Mouse (Mus musculus): Measurements from ENCODE around the gene Zcchc7. TPM values are rescaled to one million over a fixed set of nuclear protein-coding genes. Genes with fewer than 3 reads are reported as not detected.

The Zcchc7 gene
- polyA plus RNA-seq, 1 experiment from 2014 or later = 44.4 TPM

- WGBS = 49% methylated on average over 5 of the region's 5 CpGs
- H3K27ac ChIP-seq (ENCODE audit: low read length) = no peak overlapping the region
- no peaks in the 10 kb centered on the region for H3K27me3 ChIP-seq (replicated peaks; ENCODE audit: control insufficient read depth, insufficient read depth, low read length)
- peaks cover 8% of the 10 kb centered on the region for H3K4me1 ChIP-seq (replicated peaks; ENCODE audit: control insufficient read depth, insufficient read depth, low read length)
- no peaks in the 10 kb centered on the region for H3K9me3 ChIP-seq (ENCODE audit: control insufficient read depth, low read length)
- no peaks in the 10 kb centered on the region for H3K36me3 ChIP-seq (ENCODE audit: control insufficient read depth, insufficient read depth)
- H3K9ac ChIP-seq (replicated peaks; ENCODE audit: low read depth, low read length) = no peak overlapping the region
- ATAC-seq = no peak
- no peak overlapping the region for H3K4me3 ChIP-seq (replicated peaks; ENCODE audit: low read length)
- no peak overlapping the region for H3K4me2 ChIP-seq (ENCODE audit: low read length)
Observed at GRCm38 (mm10) chr4:44920831-44921230, 165.2 kb downstream of the Zcchc7 start.

DNA sequence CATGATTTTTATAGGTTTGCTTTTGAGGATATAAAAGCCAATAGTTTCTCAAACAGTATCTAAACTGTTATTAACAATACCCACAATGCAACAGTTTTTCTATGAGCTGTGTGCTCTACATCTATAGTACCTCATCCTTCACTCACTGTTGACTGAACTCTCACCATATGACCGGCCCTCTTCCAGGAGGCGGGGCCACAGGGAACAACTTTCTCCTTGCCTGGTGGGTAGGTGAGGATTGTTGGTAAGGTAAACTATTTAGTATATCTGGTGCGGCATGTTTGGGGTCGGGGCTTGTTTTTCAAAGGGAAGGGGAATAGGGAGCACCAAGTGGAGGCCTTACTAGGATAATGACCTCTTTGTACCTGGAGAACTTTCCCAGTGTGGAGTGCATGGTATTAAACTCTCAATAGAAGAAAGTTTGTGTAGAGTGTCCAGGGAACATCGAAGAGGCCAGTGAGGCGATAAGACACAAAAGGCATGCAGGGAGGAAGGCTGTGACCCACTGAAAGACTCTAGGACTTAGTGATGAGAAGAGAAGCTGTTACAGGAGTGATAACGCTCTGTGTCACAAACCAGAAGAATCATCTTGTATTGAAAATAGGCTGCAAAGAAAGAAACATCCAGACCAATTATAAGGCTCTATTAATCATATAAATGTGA is 166.9 kb downstream of the Zcchc7 start:
- H3K9me3 ChIP-seq (ENCODE audit: control insufficient read depth, low read length) = no peaks in the 10 kb centered on the region
- H3K27me3 ChIP-seq (replicated peaks; ENCODE audit: control insufficient read depth, insufficient read depth, low read length) = no peaks in the 10 kb centered on the region
- no peak overlapping the region for H3K4me3 ChIP-seq (replicated peaks; ENCODE audit: low read length)
- ATAC-seq = no peak
- no peak overlapping the region for H3K4me2 ChIP-seq (ENCODE audit: low read length)
- no peak overlapping the region for H3K9ac ChIP-seq (replicated peaks; ENCODE audit: low read depth, low read length)
- H3K27ac ChIP-seq (ENCODE audit: low read length) = no peak overlapping the region
- peaks cover 4% of the 10 kb centered on the region for H3K4me1 ChIP-seq (replicated peaks; ENCODE audit: control insufficient read depth, insufficient read depth, low read length)
- H3K36me3 ChIP-seq (ENCODE audit: control insufficient read depth, insufficient read depth) = peaks cover 3% of the 10 kb centered on the region; the same call in 1 of the 2 replicates
- 93% methylated on average over 7 of the region's 7 CpGs for WGBS

- WGBS = 93% methylated on average over 5 of the region's 5 CpGs
- H3K27ac ChIP-seq (ENCODE audit: low read length) = no peak overlapping the region
- H3K27me3 ChIP-seq (replicated peaks; ENCODE audit: control insufficient read depth, insufficient read depth, low read length) = no peaks in the 10 kb centered on the region
- H3K9me3 ChIP-seq (ENCODE audit: control insufficient read depth, low read length) = no peaks in the 10 kb centered on the region
- H3K9ac ChIP-seq (replicated peaks; ENCODE audit: low read depth, low read length) = no peak overlapping the region
- no peak for ATAC-seq
- no peaks in the 10 kb centered on the region; the same call in 1 of the 2 replicates for H3K4me1 ChIP-seq (replicated peaks; ENCODE audit: control insufficient read depth, insufficient read depth, low read length)
- peaks cover 3% of the 10 kb centered on the region; the same call in 1 of the 2 replicates for H3K36me3 ChIP-seq (ENCODE audit: control insufficient read depth, insufficient read depth)
- no peak overlapping the region for H3K4me2 ChIP-seq (ENCODE audit: low read length)
- H3K4me3 ChIP-seq (replicated peaks; ENCODE audit: low read length) = no peak overlapping the region
Observed at GRCm38 (mm10) chr4:44923129-44923481, 167.4 kb downstream of the Zcchc7 start.

- H3K4me3 ChIP-seq (replicated peaks; ENCODE audit: low read length) = no peak overlapping the region
- no peaks in the 10 kb centered on the region for H3K9me3 ChIP-seq (ENCODE audit: control insufficient read depth, low read length)
- H3K4me2 ChIP-seq (ENCODE audit: low read length) = no peak overlapping the region
- no peak overlapping the region for H3K9ac ChIP-seq (replicated peaks; ENCODE audit: low read depth, low read length)
- no peak for ATAC-seq
- no peaks in the 10 kb centered on the region for H3K4me1 ChIP-seq (replicated peaks; ENCODE audit: control insufficient read depth, insufficient read depth, low read length)
- 91% methylated on average over 2 of the region's 2 CpGs for WGBS
- H3K27me3 ChIP-seq (replicated peaks; ENCODE audit: control insufficient read depth, insufficient read depth, low read length) = no peaks in the 10 kb centered on the region
- H3K36me3 ChIP-seq (ENCODE audit: control insufficient read depth, insufficient read depth) = peaks cover 9% of the 10 kb centered on the region; the same call in 1 of the 2 replicates
- no peak overlapping the region for H3K27ac ChIP-seq (ENCODE audit: low read length)
Observed at GRCm38 (mm10) chr4:44927934-44928333, 172.3 kb downstream of the Zcchc7 start.

DNA sequence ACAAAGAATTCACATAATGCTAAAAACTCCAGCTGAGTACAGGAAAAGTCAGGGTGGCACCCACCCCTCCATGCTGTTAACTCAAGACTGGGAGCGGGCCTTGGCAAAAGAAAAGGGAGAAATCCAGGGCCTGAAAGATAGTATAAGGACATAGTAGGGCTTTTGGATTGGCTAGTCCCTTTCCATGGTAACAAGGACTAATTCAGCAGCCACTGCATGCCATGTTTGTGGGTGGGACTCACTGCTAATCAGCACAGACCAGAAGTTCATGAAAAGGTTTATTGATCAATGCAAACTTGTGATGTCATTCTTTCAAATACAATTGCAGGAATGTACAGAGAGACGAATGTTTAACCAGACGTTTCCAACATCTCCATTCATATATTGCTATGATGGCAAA is 173.1 kb downstream of the Zcchc7 start:
- H3K4me1 ChIP-seq (replicated peaks; ENCODE audit: control insufficient read depth, insufficient read depth, low read length) = no peaks in the 10 kb centered on the region
- peaks cover 9% of the 10 kb centered on the region; the same call in 1 of the 2 replicates for H3K36me3 ChIP-seq (ENCODE audit: control insufficient read depth, insufficient read depth)
- no peak for ATAC-seq
- WGBS = 52% methylated on average over 3 of the region's 3 CpGs
- H3K4me2 ChIP-seq (ENCODE audit: low read length) = no peak overlapping the region
- H3K9ac ChIP-seq (replicated peaks; ENCODE audit: low read depth, low read length) = no peak overlapping the region
- H3K27me3 ChIP-seq (replicated peaks; ENCODE audit: control insufficient read depth, insufficient read depth, low read length) = no peaks in the 10 kb centered on the region
- H3K9me3 ChIP-seq (ENCODE audit: control insufficient read depth, low read length) = no peaks in the 10 kb centered on the region
- H3K4me3 ChIP-seq (replicated peaks; ENCODE audit: low read length) = no peak overlapping the region
- H3K27ac ChIP-seq (ENCODE audit: low read length) = no peak overlapping the region

DNA sequence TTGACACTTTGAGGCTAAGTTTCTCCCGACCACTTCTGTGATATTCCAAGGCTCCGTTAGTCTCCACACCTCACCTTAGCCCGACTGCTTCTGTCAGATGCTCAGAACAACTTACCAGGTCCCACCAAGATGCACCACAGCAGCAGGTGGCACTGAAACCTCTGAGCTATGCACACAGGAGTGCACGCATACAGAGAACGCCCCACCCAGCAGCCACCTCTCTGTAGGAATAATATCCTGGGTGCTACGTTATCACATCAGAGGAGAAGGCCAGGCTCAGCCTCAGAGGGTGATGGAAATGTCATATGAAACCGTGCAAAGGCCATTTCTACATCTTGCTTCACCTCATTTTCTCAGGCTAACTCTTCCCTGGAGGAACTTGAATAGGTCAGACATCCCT is 174.7 kb downstream of the Zcchc7 start:
- no peak overlapping the region for H3K9ac ChIP-seq (replicated peaks; ENCODE audit: low read depth, low read length)
- no peaks in the 10 kb centered on the region for H3K27me3 ChIP-seq (replicated peaks; ENCODE audit: control insufficient read depth, insufficient read depth, low read length)
- no peaks in the 10 kb centered on the region for H3K9me3 ChIP-seq (ENCODE audit: control insufficient read depth, low read length)
- H3K4me2 ChIP-seq (ENCODE audit: low read length) = no peak overlapping the region
- H3K36me3 ChIP-seq (ENCODE audit: control insufficient read depth, insufficient read depth) = peaks cover 9% of the 10 kb centered on the region; the same call in 1 of the 2 replicates
- no peaks in the 10 kb centered on the region for H3K4me1 ChIP-seq (replicated peaks; ENCODE audit: control insufficient read depth, insufficient read depth, low read length)
- 93% methylated on average over 7 of the region's 7 CpGs for WGBS
- H3K4me3 ChIP-seq (replicated peaks; ENCODE audit: low read length) = no peak overlapping the region
- H3K27ac ChIP-seq (ENCODE audit: low read length) = no peak overlapping the region
- ATAC-seq = no peak

- H3K4me3 ChIP-seq (replicated peaks; ENCODE audit: low read length) = no peak overlapping the region
- no peak overlapping the region for H3K9ac ChIP-seq (replicated peaks; ENCODE audit: low read depth, low read length)
- no peak overlapping the region for H3K27ac ChIP-seq (ENCODE audit: low read length)
- H3K9me3 ChIP-seq (ENCODE audit: control insufficient read depth, low read length) = no peaks in the 10 kb centered on the region
- no peaks in the 10 kb centered on the region for H3K4me1 ChIP-seq (replicated peaks; ENCODE audit: control insufficient read depth, insufficient read depth, low read length)
- WGBS = 84% methylated on average over 6 of the region's 6 CpGs
- H3K4me2 ChIP-seq (ENCODE audit: low read length) = no peak overlapping the region
- peaks cover 9% of the 10 kb centered on the region; the same call in 1 of the 2 replicates for H3K36me3 ChIP-seq (ENCODE audit: control insufficient read depth, insufficient read depth)
- no peak for ATAC-seq
- no peaks in the 10 kb centered on the region for H3K27me3 ChIP-seq (replicated peaks; ENCODE audit: control insufficient read depth, insufficient read depth, low read length)
Observed at GRCm38 (mm10) chr4:44931732-44932131, 176.1 kb downstream of the Zcchc7 start.

GRCm38 (mm10) chr4:44938359-44939340 is 183.0 kb downstream of the Zcchc7 start:
- Histone ChIP-seq H3K4me1 (replicated peaks; ENCODE audit: control insufficient read depth, insufficient read depth, low read length) (no peaks in the 10 kb centered on the region), H3K9me3 (ENCODE audit: control insufficient read depth, low read length) (no peaks in the 10 kb centered on the region), H3K27ac (ENCODE audit: low read length) (no peak overlapping the region), H3K4me3 (replicated peaks; ENCODE audit: low read length) (no peak overlapping the region), H3K9ac (replicated peaks; ENCODE audit: low read depth, low read length) (no peak overlapping the region), H3K4me2 (ENCODE audit: low read length) (no peak overlapping the region), H3K36me3 (ENCODE audit: control insufficient read depth, insufficient read depth) (no peaks in the 10 kb centered on the region), H3K27me3 (replicated peaks; ENCODE audit: control insufficient read depth, insufficient read depth, low read length) (no peaks in the 10 kb centered on the region)
- 81% methylated on average over 8 of the region's 8 CpGs for WGBS
- no peak for ATAC-seq

DNA sequence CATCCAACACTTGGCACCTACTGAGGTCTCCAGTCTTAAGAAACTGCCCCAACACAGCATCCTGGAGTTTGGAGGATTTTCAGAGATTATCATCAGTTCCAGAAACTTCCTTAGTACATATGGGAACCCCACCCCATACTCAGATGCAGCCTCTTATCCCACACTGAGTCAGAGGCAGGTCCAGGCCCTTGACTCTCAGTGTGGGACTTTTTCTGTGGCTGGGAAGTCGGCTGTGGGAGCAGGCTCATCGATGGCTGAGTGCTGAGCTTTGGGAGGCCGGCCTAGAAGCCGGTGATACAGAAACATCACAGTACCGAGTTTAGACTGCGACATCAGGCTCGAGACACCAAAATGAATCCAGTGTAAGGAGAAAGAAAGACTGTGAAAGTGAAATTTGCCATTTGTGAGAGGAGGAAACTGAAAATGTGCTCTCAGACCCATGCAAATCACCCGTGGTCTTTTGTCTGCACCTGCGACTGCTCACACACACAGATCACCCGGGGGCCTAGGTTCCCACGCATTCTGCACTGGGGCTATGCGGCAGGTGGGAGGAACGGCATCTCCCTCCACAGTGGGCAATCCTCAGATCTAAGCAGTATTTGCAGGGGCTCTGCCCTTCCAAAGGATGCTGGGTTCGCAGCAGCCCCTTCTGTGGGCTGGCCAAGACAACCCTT is 184.0 kb downstream of the Zcchc7 start:
- WGBS = 82% methylated on average over 14 of the region's 14 CpGs
- Histone ChIP-seq H3K4me3 (replicated peaks; ENCODE audit: low read length) (no peak overlapping the region), H3K9me3 (ENCODE audit: control insufficient read depth, low read length) (no peaks in the 10 kb centered on the region), H3K27me3 (replicated peaks; ENCODE audit: control insufficient read depth, insufficient read depth, low read length) (no peaks in the 10 kb centered on the region), H3K27ac (ENCODE audit: low read length) (no peak overlapping the region), H3K36me3 (ENCODE audit: control insufficient read depth, insufficient read depth) (no peaks in the 10 kb centered on the region), H3K4me2 (ENCODE audit: low read length) (no peak overlapping the region), H3K4me1 (replicated peaks; ENCODE audit: control insufficient read depth, insufficient read depth, low read length) (no peaks in the 10 kb centered on the region), H3K9ac (replicated peaks; ENCODE audit: low read depth, low read length) (no peak overlapping the region)
- no peak for ATAC-seq

Data from forebrain, embryonic 16.5 days (tissue).